Mouse (Mus musculus): Measurements from ENCODE around the gene Ints2. TPM values are rescaled to one million over a fixed set of nuclear protein-coding genes. Genes with fewer than 3 reads are reported as not detected.

The Ints2 gene
- polyA plus RNA-seq, 1 experiment, result 5.3 TPM

- no peak for TF ChIP-seq SRF (IDR thresholded peaks at IDR 0.05; ENCODE audit: control insufficient read depth, insufficient read length, low read depth)
- TF ChIP-seq POLR2AphosphoS2 (IDR thresholded peaks at IDR 0.05; ENCODE audit: insufficient read length, low read depth), result no peak
- TF ChIP-seq MYOD1 (IDR thresholded peaks at IDR 0.05; ENCODE audit: control insufficient read depth in 1 of 3, insufficient read length in 2 of 3, low read depth in 2 of 3), result no peak
- no peak for TF ChIP-seq TCF3 (IDR thresholded peaks at IDR 0.05; ENCODE audit: insufficient read length, low read depth)
- TF ChIP-seq E2F4 (IDR thresholded peaks at IDR 0.05; ENCODE audit: insufficient read depth), result no peak
- no peak for TF ChIP-seq USF1 (IDR thresholded peaks at IDR 0.05; ENCODE audit: low read depth)
- TF ChIP-seq CEBPB (IDR thresholded peaks at IDR 0.05; ENCODE audit: insufficient read depth, poor library complexity, severe bottlenecking), result no peak
- no peak for TF ChIP-seq MYOG (IDR thresholded peaks at IDR 0.05; ENCODE audit: control insufficient read depth in 1 of 3, insufficient read depth in 1 of 3, insufficient read length in 2 of 3, low read depth in 2 of 3)
- no peak for TF ChIP-seq TCF12 (IDR thresholded peaks at IDR 0.05; ENCODE audit: insufficient read depth, poor library complexity, severe bottlenecking)
- TF ChIP-seq MAX (IDR thresholded peaks at IDR 0.05; ENCODE audit: low read depth), result no peak
- TF ChIP-seq REST (IDR thresholded peaks at IDR 0.05; ENCODE audit: insufficient read depth, insufficient read length), result no peak
- TF ChIP-seq POLR2A (IDR thresholded peaks at IDR 0.05; ENCODE audit: insufficient read length, low read depth), result no peak
Observed at GRCm38 (mm10) chr11:86257054-86257453, 321 bp downstream of the Ints2 start.

GRCm38 (mm10) chr11:86253342-86253741, 4.0 kb downstream of the Ints2 start:
- no peak for TF ChIP-seq MYOG (IDR thresholded peaks at IDR 0.05; ENCODE audit: control insufficient read depth in 1 of 3, insufficient read depth in 1 of 3, insufficient read length in 2 of 3, low read depth in 2 of 3)
- no peak for TF ChIP-seq MAX (IDR thresholded peaks at IDR 0.05; ENCODE audit: low read depth)
- no peak for TF ChIP-seq E2F4 (IDR thresholded peaks at IDR 0.05; ENCODE audit: insufficient read depth)
- TF ChIP-seq MYOD1 (IDR thresholded peaks at IDR 0.05; ENCODE audit: control insufficient read depth in 1 of 3, insufficient read length in 2 of 3, low read depth in 2 of 3), result no peak
- TF ChIP-seq CEBPB (IDR thresholded peaks at IDR 0.05; ENCODE audit: insufficient read depth, poor library complexity, severe bottlenecking), result no peak
- no peak for TF ChIP-seq POLR2AphosphoS2 (IDR thresholded peaks at IDR 0.05; ENCODE audit: insufficient read length, low read depth)
- no peak for TF ChIP-seq REST (IDR thresholded peaks at IDR 0.05; ENCODE audit: insufficient read depth, insufficient read length)
- no peak for TF ChIP-seq TCF3 (IDR thresholded peaks at IDR 0.05; ENCODE audit: insufficient read length, low read depth)
- H3K36me3 ChIP-seq (ENCODE audit: control insufficient read depth, insufficient read depth), result peaks cover 20% of the 10 kb centered on the region
- no peak overlapping the region for H3ac ChIP-seq (ENCODE audit: control insufficient read depth, insufficient read length)
- H3K27me3 ChIP-seq (ENCODE audit: control insufficient read depth, insufficient read depth, insufficient read length), result no peaks in the 10 kb centered on the region
- H3K4me2 ChIP-seq (ENCODE audit: low read depth), result no peak overlapping the region
- H3K4me3 ChIP-seq, result no peak overlapping the region
- H3K79me2 ChIP-seq (ENCODE audit: control insufficient read depth, insufficient read depth), result peaks cover 9% of the 10 kb centered on the region

More at GRCm38 (mm10) chr11:86257054-86257453, 321 bp downstream of the Ints2 start:
- Histone ChIP-seq H3ac (ENCODE audit: control insufficient read depth, insufficient read length) (peak overlapping the region; percentile 25), H3K79me2 (ENCODE audit: control insufficient read depth, insufficient read depth) (peaks cover 9% of the 10 kb centered on the region), H3K4me2 (ENCODE audit: low read depth) (peak overlapping the region; percentile 95), H3K36me3 (ENCODE audit: control insufficient read depth, insufficient read depth) (peaks cover 12% of the 10 kb centered on the region), H3K4me3 (peak overlapping the region; percentile 70), H3K27me3 (ENCODE audit: control insufficient read depth, insufficient read depth, insufficient read length) (no peaks in the 10 kb centered on the region)

GRCm38 (mm10) chr11:86232446-86232845, 24.9 kb downstream of the Ints2 start:
- TF ChIP-seq E2F4 (IDR thresholded peaks at IDR 0.05; ENCODE audit: insufficient read depth) (no peak), POLR2A (IDR thresholded peaks at IDR 0.05; ENCODE audit: insufficient read length, low read depth) (no peak), SRF (IDR thresholded peaks at IDR 0.05; ENCODE audit: control insufficient read depth, insufficient read length, low read depth) (no peak), MYOG (IDR thresholded peaks at IDR 0.05; ENCODE audit: control insufficient read depth in 1 of 3, insufficient read depth in 1 of 3, insufficient read length in 2 of 3, low read depth in 2 of 3) (no peak), POLR2AphosphoS2 (IDR thresholded peaks at IDR 0.05; ENCODE audit: insufficient read length, low read depth) (no peak), TCF12 (IDR thresholded peaks at IDR 0.05; ENCODE audit: insufficient read depth, poor library complexity, severe bottlenecking) (no peak), USF1 (IDR thresholded peaks at IDR 0.05; ENCODE audit: low read depth) (no peak)
- H3ac ChIP-seq (ENCODE audit: control insufficient read depth, insufficient read length), result no peak overlapping the region
- H3K36me3 ChIP-seq (ENCODE audit: control insufficient read depth, insufficient read depth), result peaks cover 51% of the 10 kb centered on the region
- H3K27me3 ChIP-seq (ENCODE audit: control insufficient read depth, insufficient read depth, insufficient read length), result no peaks in the 10 kb centered on the region
- no peak overlapping the region for H3K4me3 ChIP-seq
- H3K4me2 ChIP-seq (ENCODE audit: low read depth), result no peak overlapping the region
- no peaks in the 10 kb centered on the region for H3K79me2 ChIP-seq (ENCODE audit: control insufficient read depth, insufficient read depth)

DNA sequence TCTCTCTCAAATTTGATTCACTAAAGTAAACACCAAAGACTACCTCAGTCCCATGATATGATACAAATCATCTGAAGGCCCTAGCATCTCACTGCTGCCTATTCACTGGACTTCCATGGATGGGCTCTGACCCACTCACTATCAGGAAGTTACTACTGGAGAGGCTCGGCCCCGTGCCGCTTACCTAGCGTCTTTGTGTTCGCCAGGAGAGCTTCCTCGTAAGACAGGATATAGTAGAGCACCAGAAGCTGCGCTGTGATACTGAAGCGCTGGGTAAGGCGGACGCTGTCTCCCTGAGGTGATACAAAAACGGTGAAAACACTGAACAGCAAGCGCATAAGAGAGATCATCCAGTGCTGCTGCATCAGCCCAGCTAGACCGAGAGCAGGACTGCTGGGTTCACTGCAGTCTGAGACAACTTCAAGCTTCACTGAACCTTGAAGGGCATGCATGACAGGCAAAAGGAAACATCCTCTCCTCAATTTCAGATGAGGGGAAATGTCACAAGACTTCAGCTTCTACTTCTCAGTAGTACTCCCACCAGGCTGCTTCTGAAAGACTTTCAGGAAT, 25.5 kb downstream of the Ints2 start:
- TF ChIP-seq SRF (IDR thresholded peaks at IDR 0.05; ENCODE audit: control insufficient read depth, insufficient read length, low read depth) (no peak), POLR2A (IDR thresholded peaks at IDR 0.05; ENCODE audit: insufficient read length, low read depth) (no peak), TCF12 (IDR thresholded peaks at IDR 0.05; ENCODE audit: insufficient read depth, poor library complexity, severe bottlenecking) (no peak), CEBPB (IDR thresholded peaks at IDR 0.05; ENCODE audit: insufficient read depth, poor library complexity, severe bottlenecking) (no peak), MAX (IDR thresholded peaks at IDR 0.05; ENCODE audit: low read depth) (no peak), MYOG (IDR thresholded peaks at IDR 0.05; ENCODE audit: control insufficient read depth in 1 of 3, insufficient read depth in 1 of 3, insufficient read length in 2 of 3, low read depth in 2 of 3) (no peak), POLR2AphosphoS2 (IDR thresholded peaks at IDR 0.05; ENCODE audit: insufficient read length, low read depth) (no peak), MYOD1 (IDR thresholded peaks at IDR 0.05; ENCODE audit: control insufficient read depth in 1 of 3, insufficient read length in 2 of 3, low read depth in 2 of 3) (no peak), TCF3 (IDR thresholded peaks at IDR 0.05; ENCODE audit: insufficient read length, low read depth) (no peak), REST (IDR thresholded peaks at IDR 0.05; ENCODE audit: insufficient read depth, insufficient read length) (no peak), E2F4 (IDR thresholded peaks at IDR 0.05; ENCODE audit: insufficient read depth) (no peak), USF1 (IDR thresholded peaks at IDR 0.05; ENCODE audit: low read depth) (no peak)
- H3K36me3 ChIP-seq (ENCODE audit: control insufficient read depth, insufficient read depth), result peaks cover 51% of the 10 kb centered on the region
- H3K27me3 ChIP-seq (ENCODE audit: control insufficient read depth, insufficient read depth, insufficient read length), result no peaks in the 10 kb centered on the region
- no peak overlapping the region for H3K4me2 ChIP-seq (ENCODE audit: low read depth)
- no peak overlapping the region for H3K4me3 ChIP-seq
- no peak overlapping the region for H3ac ChIP-seq (ENCODE audit: control insufficient read depth, insufficient read length)
- H3K79me2 ChIP-seq (ENCODE audit: control insufficient read depth, insufficient read depth), result no peaks in the 10 kb centered on the region
